Mouse (Mus musculus) hindbrain, embryonic 11.5 days (tissue): ENCODE measurements around the gene Zfp616. TPM values are rescaled to one million over a fixed set of nuclear protein-coding genes. Genes with fewer than 3 reads are reported as not detected.

ENCODE experiments used
- ATAC-seq: fragments of 200-750 bp; cut with Nextera tagmentation; 2 replicates; pipeline ENCODE4 v1.8.0; 2017; ENCODE audit warnings: mild to moderate bottlenecking, moderate TSS enrichment, moderate library complexity; ENCODE audit not compliant: low FRiP score
- DNase-seq: peaks from one replicate; pipeline ENCODE4 v3.0.0-alpha.2; 2015; ENCODE audit warnings: low spot score
- H3K27ac ChIP-seq: fragments of 300-500 bp; sonication (generic); 2 replicates; pipeline ENCODE4 v1.5.1; 2014; ENCODE audit warnings: mild to moderate bottlenecking, low read depth, low read length
- H3K27me3 ChIP-seq: fragments of 300-500 bp; sonication (generic); 2 replicates; pipeline ENCODE4 v1.6.1; 2014; ENCODE audit warnings: mild to moderate bottlenecking, low read length, moderate library complexity, mixed read lengths; ENCODE audit not compliant: control insufficient read depth, insufficient read depth
- H3K36me3 ChIP-seq: fragments of 300-500 bp; sonication (generic); 2 replicates; pipeline ENCODE4 v1.6.1; 2014; ENCODE audit warnings: mild to moderate bottlenecking, low read length, moderate library complexity, mixed read lengths; ENCODE audit not compliant: control insufficient read depth, insufficient read depth
- H3K4me1 ChIP-seq: fragments of 300-500 bp; sonication (generic); replicated peaks from 2 replicates; pipeline ENCODE4 v1.6.1; 2014; ENCODE audit warnings: low read length, mixed read lengths; ENCODE audit not compliant: control insufficient read depth, insufficient read depth
- H3K4me2 ChIP-seq: fragments of 300-500 bp; sonication (generic); replicated peaks from 2 replicates; pipeline ENCODE4 v1.6.1; 2014; ENCODE audit warnings: mild to moderate bottlenecking, low read depth, low read length
- H3K4me3 ChIP-seq: fragments of 300-500 bp; sonication (generic); 2 replicates; pipeline ENCODE4 v1.5.1; 2014; ENCODE audit warnings: low read depth, low read length
- H3K9ac ChIP-seq: fragments of 300-500 bp; sonication (generic); 2 replicates; pipeline ENCODE4 v1.6.1; 2014; ENCODE audit warnings: low read depth, low read length
- H3K9me3 ChIP-seq: fragments of 300-500 bp; sonication (generic); 2 replicates; pipeline ENCODE4 v1.6.1; 2016; ENCODE audit warnings: low read length; ENCODE audit not compliant: control insufficient read depth
- WGBS: fragments of 180-500 bp; shearing (Covaris S2); extraction: QIAGEN DNeasy Blood & Tissue Kit; methylation state at CpG from one replicate; pipeline ENCODE4 v1.1.7; 2014; 5-methylcytosine and 5-hydroxymethylcytosine counted together
- polyA plus RNA-seq: library from polyadenylated mRNA; unstranded; fragments of >200 nt; fragmentation: Nextera tagmentation; extraction: Ambion mirVana; gene quantifications from 2 replicates; pipeline ENCODE4 v1.2.1, GENCODE M21; 2014

Zfp616 gene
- polyA plus RNA-seq = not detected in 2 replicates

- Histone ChIP-seq H3K9me3 (no peaks in the 10 kb centered on the region), H3K4me3 (no peak within 1 kb of the TSS), H3K27me3 (no peaks in the 10 kb centered on the region), H3K27ac (no peak within 1 kb of the TSS), H3K4me2 (no peak within 1 kb of the TSS), H3K4me1 (no peaks in the 10 kb centered on the region), H3K36me3 (no peaks in the 10 kb centered on the region), H3K9ac (no peak within 1 kb of the TSS)
- DNase-seq = no peak
- 90% methylated on average over 1 of the region's 1 CpGs for WGBS
- ATAC-seq = no peak
Observed at GRCm38 (mm10) chr11:74069655-74070054, at the start of gene Zfp616. Gene Zfp616 (plus strand): TSS chr11:74069955.

DNA sequence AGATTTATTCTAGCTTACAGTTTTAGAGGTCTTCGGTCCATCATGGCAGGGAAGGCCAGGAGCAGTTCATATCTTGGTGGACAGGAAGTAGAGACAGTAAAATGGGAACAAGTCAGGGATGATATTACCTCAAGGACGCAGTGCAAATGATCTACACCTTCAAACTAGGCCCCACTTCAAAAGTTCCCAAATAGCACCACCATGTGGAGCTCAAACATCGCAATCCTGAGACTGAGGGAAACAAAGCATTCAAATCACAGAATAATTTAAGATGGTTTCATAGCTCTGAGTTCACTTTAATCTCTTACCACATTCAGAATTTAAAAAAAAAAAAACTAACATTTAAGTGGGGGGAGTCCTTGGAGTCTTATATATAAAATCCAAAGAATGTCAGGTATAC, 18.4 kb upstream of the Zfp616 start:
- H3K27me3 ChIP-seq = no peaks in the 10 kb centered on the region
- no peak overlapping the region for H3K27ac ChIP-seq
- no peak overlapping the region for H3K9ac ChIP-seq
- H3K4me2 ChIP-seq = no peak overlapping the region
- WGBS = 71% methylated on average over 3 of the region's 3 CpGs
- no peak for ATAC-seq
- no peak for DNase-seq
- no peaks in the 10 kb centered on the region for H3K4me1 ChIP-seq
- no peaks in the 10 kb centered on the region; the same call in 1 of the 2 replicates for H3K9me3 ChIP-seq
- H3K4me3 ChIP-seq = no peak overlapping the region
- no peaks in the 10 kb centered on the region for H3K36me3 ChIP-seq

DNA sequence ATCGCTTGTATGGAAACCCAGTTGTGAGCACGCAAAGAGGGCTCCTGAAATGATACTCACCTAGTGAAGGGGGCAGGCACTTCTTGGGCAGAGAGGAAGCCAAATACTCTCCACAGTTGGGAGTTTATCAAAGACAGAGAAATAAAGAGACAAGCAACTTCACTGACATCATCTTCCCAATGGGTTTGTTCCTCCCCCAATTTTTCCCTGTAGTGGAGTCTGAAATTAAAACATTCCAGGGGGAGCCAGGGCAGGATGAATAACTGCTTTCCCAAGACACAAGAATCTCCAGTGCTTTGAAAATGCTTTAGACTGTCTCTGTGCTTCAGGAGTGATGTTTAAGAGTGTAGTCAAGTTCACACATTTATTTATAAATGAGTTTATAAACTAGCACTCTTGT, 13.3 kb upstream of the Zfp616 start, which contains the start of the genes Olfr139 and Olfr399:
TSS of gene Olfr139 (minus strand) at position 101 of the 400 bp plus-strand sequence.
TSS of gene Olfr399 (minus strand) at position 165 of the 400 bp plus-strand sequence.
- DNase-seq (no peak), ATAC-seq (no peak)
- Histone ChIP-seq H3K4me3 (no peak within 1 kb of the TSS), H3K36me3 (no peaks in the 10 kb centered on the region), H3K9ac (no peak within 1 kb of the TSS), H3K4me1 (no peaks in the 10 kb centered on the region), H3K27ac (no peak within 1 kb of the TSS), H3K9me3 (no peaks in the 10 kb centered on the region), H3K27me3 (no peaks in the 10 kb centered on the region), H3K4me2 (no peak within 1 kb of the TSS)
- WGBS = 81% methylated on average over 2 of the region's 2 CpGs

- H3K4me3 ChIP-seq = no peak overlapping the region
- DNase-seq (no peak), ATAC-seq (no peak)
- 79% methylated on average over 2 of the region's 2 CpGs for WGBS
- no peaks in the 10 kb centered on the region for H3K4me1 ChIP-seq
- H3K36me3 ChIP-seq = no peaks in the 10 kb centered on the region
- H3K4me2 ChIP-seq = no peak overlapping the region
- H3K27ac ChIP-seq = no peak overlapping the region
- H3K9me3 ChIP-seq = no peaks in the 10 kb centered on the region
- H3K27me3 ChIP-seq = no peaks in the 10 kb centered on the region
- no peak overlapping the region for H3K9ac ChIP-seq
Observed at GRCm38 (mm10) chr11:74100724-74101123, 31.0 kb downstream of the Zfp616 start.

DNA sequence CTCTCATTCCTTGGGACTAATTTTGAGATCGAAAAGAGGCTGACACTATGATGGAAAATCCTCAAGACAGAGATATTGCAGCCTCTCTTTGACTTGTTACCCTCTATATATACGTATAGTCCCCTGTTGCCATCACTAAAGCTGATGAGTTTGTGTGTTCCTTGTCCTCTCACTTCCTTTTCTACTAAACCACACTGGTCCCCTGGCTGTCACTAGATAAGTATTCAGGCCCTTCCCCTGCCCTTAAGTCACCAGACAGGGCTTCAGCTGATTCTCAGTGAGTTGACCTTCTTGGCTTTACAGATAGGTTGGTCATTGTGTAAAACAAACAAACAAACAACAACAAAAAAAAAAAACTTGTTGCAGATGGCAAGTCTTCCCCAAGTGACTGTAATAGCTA, 31.8 kb downstream of the Zfp616 start:
- no peak overlapping the region for H3K9ac ChIP-seq
- H3K4me1 ChIP-seq = no peaks in the 10 kb centered on the region
- ATAC-seq = no peak
- no peak overlapping the region for H3K4me2 ChIP-seq
- no peaks in the 10 kb centered on the region for H3K36me3 ChIP-seq
- no peaks in the 10 kb centered on the region for H3K9me3 ChIP-seq
- H3K27ac ChIP-seq = no peak overlapping the region
- no peak overlapping the region for H3K4me3 ChIP-seq
- 57% methylated on average over 2 of the region's 2 CpGs for WGBS
- no peak for DNase-seq
- H3K27me3 ChIP-seq = no peaks in the 10 kb centered on the region

- no peaks in the 10 kb centered on the region for H3K27me3 ChIP-seq
- H3K9me3 ChIP-seq = 0 out of 2 replicates have a peak, but pooled peaks cover 4% of the 10 kb centered on the region
- DNase-seq (no peak), ATAC-seq (no peak)
- H3K4me3 ChIP-seq = no peak overlapping the region
- no peak overlapping the region for H3K27ac ChIP-seq
- H3K9ac ChIP-seq = no peak overlapping the region
- no peaks in the 10 kb centered on the region for H3K4me1 ChIP-seq
- no peak overlapping the region for H3K4me2 ChIP-seq
- no peaks in the 10 kb centered on the region for H3K36me3 ChIP-seq
- WGBS = 28% methylated on average over 5 of the region's 5 CpGs
Observed at GRCm38 (mm10) chr11:74105066-74105465, 35.3 kb downstream of the Zfp616 start.

DNA sequence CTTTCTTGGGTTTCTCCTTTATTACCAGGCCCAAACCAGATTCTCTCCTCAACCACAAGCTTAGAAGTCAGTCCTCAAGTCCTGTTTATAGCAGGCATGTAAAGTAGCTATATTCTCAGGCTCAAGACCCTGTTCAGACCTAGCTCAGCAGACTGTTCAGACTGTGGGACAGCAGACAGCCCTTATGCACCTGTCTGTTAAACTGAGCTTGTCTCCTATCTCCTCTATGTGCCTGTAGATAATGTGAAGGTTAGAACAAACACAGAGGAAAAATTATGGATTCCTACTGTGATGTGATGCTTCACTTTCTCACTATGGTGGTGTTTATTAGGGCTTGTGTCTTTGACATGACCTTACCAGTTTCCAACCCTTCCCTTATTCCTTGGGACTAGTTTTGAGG, 43.7 kb downstream of the Zfp616 start, which contains the start of gene Olfr401:
TSS of gene Olfr401 (plus strand) at position 301 of the 400 bp plus-strand sequence.
- H3K27ac ChIP-seq = no peak within 1 kb of the TSS
- peaks cover 8% of the 10 kb centered on the region; the same call in 1 of the 2 replicates for H3K9me3 ChIP-seq
- no peaks in the 10 kb centered on the region for H3K36me3 ChIP-seq
- no peaks in the 10 kb centered on the region for H3K4me1 ChIP-seq
- H3K4me2 ChIP-seq = no peak within 1 kb of the TSS
- ATAC-seq (no peak), DNase-seq (no peak)
- no peak within 1 kb of the TSS for H3K4me3 ChIP-seq
- H3K9ac ChIP-seq = no peak within 1 kb of the TSS
- no peaks in the 10 kb centered on the region for H3K27me3 ChIP-seq

Other genes with a start within 250 kb of the Zfp616 start
- not detected in 2 replicates for gene Olfr393, start 218.5 kb upstream of the Zfp616 start, polyA plus RNA-seq
- not detected in 2 replicates for gene Olfr394, start 179.2 kb upstream of the Zfp616 start, polyA plus RNA-seq
- gene Olfr395, start 160.7 kb upstream of the Zfp616 start, polyA plus RNA-seq = not detected in 2 replicates
- gene Olfr23, start 133.3 kb upstream of the Zfp616 start, polyA plus RNA-seq = not detected in 2 replicates
- gene Olfr397, start 109.1 kb upstream of the Zfp616 start, polyA plus RNA-seq = not detected in 2 replicates
- not detected in 2 replicates for gene Olfr398, start 79.5 kb upstream of the Zfp616 start, polyA plus RNA-seq
- not detected in 2 replicates for gene Olfr139, start 13.4 kb upstream of the Zfp616 start, polyA plus RNA-seq
- not detected in 2 replicates for gene Olfr399, start 13.3 kb upstream of the Zfp616 start, polyA plus RNA-seq
- not detected in 2 replicates for gene Olfr401, start 43.8 kb downstream of the Zfp616 start, polyA plus RNA-seq
- gene Olfr402, start 83.6 kb downstream of the Zfp616 start, polyA plus RNA-seq = not detected in 2 replicates
- gene Olfr403, start 116.3 kb downstream of the Zfp616 start, polyA plus RNA-seq = not detected in 2 replicates
- not detected in 2 replicates for gene Olfr43, start 141.4 kb downstream of the Zfp616 start, polyA plus RNA-seq
- not detected in 2 replicates for gene Olfr406, start 189.9 kb downstream of the Zfp616 start, polyA plus RNA-seq
- not detected in 2 replicates for gene Olfr59, start 213.8 kb downstream of the Zfp616 start, polyA plus RNA-seq